Mouse (Mus musculus) kidney, adult 2 months (tissue): ENCODE data around the gene Ttyh1.

Source experiments
- CTCF ChIP-seq: fragments of 200-500 bp; conservative IDR thresholded peaks from 2 replicates; pipeline ENCODE4 v1.5.1; 2011; ENCODE audit warnings: low read depth, mild to moderate bottlenecking, control low read depth, low read length, moderate library complexity, mixed read lengths; ENCODE audit not compliant: insufficient read depth, insufficient read length
- POLR2A ChIP-seq: fragments of 200-500 bp; IDR thresholded peaks from one replicate; pipeline ENCODE4 v1.6.1; 2011; ENCODE audit warnings: low read depth, low read length, control low read depth

GRCm38 (mm10) chr7:4132581-4132980 is 13.4 kb downstream of the Ttyh1 start:
- TF ChIP-seq CTCF (no peak), POLR2A (no peak)
